Mouse (Mus musculus) spleen, embryonic (tissue): Measurements from ENCODE around the gene Cmas.

ENCODE experiments used
- CTCF ChIA-PET: fragments of 350-600 bp; sonication (Branson Sonifier 250); formaldehyde crosslinking; loops from one replicate; lab custom pipeline; 2022; lab: Charles Lee

The Cmas gene

GRCm38 (mm10) chr6:142752331-142753246 is 3.9 kb upstream of the Cmas start:
- CTCF ChIA-PET: no interaction called here

DNA sequence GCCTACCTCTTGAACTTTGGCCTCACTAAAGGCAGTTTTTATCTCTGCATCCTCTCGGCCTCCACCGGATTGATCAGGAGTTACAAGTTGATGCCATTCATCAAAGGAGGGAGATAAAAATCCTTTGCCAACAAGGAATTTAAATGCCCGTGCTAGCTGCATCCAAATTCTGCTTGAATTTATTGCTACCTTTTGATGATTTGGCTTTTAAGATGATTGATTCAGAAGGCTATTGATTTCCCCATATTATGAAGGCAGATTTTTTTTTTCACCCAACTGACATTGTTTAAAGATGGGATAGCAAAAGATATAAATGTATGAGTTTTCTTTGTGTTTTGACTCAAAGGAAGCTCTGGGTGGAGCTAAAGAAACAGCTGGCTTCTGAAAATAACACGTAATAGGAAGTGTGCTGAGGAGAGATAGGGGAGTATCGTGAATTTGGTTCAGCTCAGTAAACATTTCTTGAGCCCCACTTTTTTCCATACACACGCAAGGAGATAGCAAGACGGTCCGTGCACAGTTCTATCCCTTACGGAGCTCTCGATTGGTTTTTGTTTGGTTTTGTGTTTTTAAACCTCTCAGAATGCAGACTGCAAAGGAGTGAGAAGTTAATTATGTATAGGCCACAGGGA is 964 bp downstream of the Cmas start:
- CTCF ChIA-PET: no interaction called here

- CTCF ChIA-PET: no interaction called here
Measured at GRCm38 (mm10) chr6:142757976-142758375, 1.5 kb downstream of the Cmas start.

DNA sequence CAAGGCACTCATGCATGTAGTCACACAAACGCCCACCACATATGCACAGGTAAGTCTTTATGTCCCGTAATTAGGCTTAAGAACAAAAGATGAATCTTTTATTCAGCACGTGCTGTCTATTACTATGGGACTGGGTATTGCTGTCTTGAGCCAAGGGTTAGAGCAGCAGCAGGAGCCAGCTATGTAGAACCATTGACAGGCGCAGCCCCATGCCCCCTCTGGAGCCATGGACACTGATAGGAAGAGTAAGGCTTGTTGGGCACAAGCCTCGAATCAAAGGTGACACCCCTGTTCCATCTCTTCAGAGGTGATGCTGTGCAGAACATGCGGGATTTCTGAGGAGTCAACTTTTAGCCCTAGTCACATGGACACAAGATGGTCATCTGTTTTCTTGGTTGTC is 2.1 kb downstream of the Cmas start:
- CTCF ChIA-PET: no interaction called here

DNA sequence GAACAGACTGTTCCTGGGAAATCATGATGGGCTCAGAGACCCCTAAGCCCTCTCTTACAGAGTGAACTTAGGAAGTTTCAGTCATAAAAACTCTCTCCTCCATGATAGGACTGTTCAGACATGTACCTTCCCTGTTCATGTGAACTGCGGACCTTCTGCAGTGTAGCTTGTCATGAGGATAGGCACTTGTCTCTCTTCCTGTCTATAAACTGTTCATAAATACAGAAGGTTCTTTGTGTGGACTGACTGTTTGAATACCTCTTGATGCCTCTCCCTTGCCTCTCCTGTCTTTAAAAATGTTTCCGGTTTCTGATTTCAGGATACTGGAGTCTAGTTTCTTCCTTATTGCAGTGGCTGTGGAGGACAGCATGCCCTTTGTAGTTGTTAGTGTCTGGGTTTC is 3.1 kb downstream of the Cmas start:
- CTCF ChIA-PET: no interaction called here

DNA sequence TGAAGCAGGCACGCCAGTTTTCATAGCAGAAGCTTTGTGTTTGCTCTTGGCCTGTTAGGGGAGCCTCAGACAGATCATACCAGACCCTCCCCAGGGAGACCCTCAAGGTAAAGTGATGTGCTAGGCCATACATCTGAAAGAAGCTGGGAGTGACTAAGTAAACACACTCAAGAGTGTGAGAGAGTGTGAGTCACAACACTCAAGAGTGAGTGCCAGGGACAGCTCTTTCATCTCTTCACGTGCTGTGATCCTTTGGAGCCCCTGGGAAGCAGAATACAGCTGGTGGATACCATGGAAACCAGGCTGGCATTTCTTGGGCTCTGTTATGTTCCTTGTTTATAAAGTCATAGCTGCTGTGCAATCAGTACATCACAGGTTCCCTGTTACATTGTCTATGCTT is 8.4 kb downstream of the Cmas start:
- CTCF ChIA-PET: interaction anchor here (0.6 kb wide), 1 partner anchor 405 kb away, joined by 5 read pairs; no protein-coding TSS in a partner anchor

GRCm38 (mm10) chr6:142767305-142767704 is 10.8 kb downstream of the Cmas start:
- CTCF ChIA-PET: no interaction called here

GRCm38 (mm10) chr6:142769896-142770295 is 13.4 kb downstream of the Cmas start:
- CTCF ChIA-PET: no interaction called here

GRCm38 (mm10) chr6:142771643-142772042 is 15.2 kb downstream of the Cmas start:
- CTCF ChIA-PET: interaction anchor here (0.6 kb wide), 1 partner anchor 408 kb away, joined by 6 read pairs; no protein-coding TSS in a partner anchor

DNA sequence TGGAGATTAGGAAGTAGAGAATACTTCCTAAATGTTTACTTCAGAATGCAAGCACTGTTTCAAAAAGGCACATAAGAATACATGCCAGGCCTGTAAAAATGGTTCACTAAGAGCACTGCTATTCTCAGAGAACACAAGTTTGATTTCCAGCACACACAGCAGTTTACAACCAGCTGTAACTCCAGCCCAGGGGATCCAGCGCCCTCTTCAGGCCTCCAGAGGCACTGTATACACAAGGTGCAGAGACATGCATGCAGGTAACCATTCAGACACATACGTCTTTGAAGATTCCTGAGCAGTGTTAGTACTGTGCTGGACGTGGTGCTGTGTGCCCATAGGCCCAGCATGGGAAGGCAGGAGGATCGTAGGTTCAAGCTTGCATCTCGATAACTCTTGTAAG is 17.1 kb downstream of the Cmas start:
- CTCF ChIA-PET: no interaction called here

- CTCF ChIA-PET: no interaction called here
Measured at GRCm38 (mm10) chr6:142776935-142777334, 20.4 kb downstream of the Cmas start.

- CTCF ChIA-PET: interaction anchor here (0.5 kb wide), 1 partner anchor 152 kb away, joined by 4 read pairs; no protein-coding TSS in a partner anchor
Measured at GRCm38 (mm10) chr6:142779045-142779811, 22.7 kb downstream of the Cmas start.

DNA sequence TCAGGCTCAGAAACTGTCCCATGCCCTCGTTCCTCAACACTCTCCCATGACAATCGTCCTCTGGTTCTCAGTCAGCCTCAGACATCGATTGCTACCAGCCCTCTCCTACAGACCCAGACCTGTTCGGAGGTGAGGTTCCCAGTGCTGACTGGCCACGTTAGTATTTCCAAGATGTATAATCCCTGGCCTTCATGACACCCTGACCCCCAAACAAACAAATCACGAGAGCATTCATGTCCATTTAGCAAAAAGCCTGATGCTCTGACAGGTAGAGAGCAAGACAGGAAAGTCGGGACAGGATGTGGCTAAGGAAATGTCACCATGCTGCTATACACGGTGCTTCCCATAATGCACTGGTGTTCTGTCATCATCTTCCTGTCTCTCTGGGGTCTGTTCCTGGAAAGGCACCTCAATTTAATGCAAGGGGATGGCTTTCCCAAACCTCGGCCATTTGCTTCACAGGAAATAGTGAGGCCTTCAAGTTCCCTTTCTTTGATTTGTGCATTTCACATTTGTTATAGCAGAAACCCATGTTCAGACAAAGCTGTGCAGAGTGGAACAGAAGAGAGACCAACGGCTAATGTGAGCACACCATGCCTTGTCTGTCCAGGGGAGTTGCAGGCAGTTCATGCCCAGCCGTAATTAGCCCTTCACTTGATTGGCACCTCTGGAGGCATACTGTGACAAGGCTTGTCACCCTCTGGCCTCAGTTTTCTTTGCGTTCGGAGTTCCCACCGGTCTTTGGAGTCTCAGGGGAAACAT is 23.5 kb downstream of the Cmas start:
- CTCF ChIA-PET: no interaction called here

DNA sequence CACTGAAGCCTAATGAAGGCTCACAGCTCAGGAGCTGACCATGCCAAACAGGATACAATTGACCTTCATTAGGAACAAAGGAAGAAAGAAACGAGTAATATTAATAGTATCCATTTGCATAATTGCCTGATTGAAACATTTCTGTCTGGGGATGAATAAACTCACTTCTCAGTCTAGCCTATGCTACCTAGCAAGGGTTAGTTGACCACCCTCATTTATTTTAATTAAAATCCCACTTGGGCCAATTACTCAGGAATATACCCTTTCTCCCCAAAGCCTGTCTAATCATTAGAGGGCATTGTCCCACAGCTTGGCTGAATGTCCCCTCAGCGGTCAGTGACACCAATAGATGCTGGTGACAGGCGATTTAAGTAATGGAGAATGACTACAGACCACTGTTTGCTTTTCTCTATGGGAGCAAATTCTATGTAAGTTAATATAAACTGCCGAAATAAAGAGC is 24.1 kb downstream of the Cmas start:
- CTCF ChIA-PET: no interaction called here

DNA sequence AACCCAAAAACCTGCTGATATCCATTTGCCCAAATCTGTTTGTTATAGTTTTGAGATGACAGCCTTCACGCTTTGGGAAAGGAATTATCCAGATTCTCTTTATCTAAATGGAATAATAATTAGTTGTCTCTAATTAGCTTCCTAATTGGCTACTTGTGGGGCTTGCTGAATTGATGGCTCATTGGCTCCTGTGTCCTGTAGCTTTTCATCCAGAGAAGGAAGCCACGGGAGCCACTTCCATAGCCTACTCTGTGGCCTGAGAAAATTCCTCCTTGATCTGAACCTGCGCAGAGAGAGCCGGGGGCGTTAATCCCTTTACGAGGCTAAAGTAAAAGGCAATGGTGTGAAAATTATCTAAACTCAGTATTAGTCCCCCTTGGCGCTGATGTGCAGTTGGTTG is 24.8 kb downstream of the Cmas start:
- CTCF ChIA-PET: no interaction called here

DNA sequence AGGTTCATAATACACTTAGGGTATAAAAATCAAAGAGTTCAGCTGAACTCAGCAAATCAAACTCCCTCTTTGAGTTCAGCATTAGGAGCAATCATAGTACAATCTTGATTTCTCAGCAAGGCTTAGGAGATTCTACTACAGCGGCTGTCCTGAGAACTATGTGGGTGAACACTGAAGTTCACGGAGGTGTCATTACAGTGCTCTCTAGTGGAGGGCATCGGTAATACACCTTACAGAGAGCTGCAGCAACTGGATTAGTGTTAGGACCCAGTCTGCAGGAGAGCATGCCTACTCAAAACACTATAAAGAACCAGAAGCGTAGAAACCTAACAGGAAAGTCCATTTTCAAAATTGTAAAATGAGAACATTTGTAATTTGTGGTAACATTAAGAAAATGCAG is 28.9 kb downstream of the Cmas start:
- CTCF ChIA-PET: no interaction called here

GRCm38 (mm10) chr6:142786106-142786505 is 29.6 kb downstream of the Cmas start:
- CTCF ChIA-PET: interaction anchor here (0.7 kb wide), 1 partner anchor 209 kb away, joined by 4 read pairs; no protein-coding TSS in a partner anchor

GRCm38 (mm10) chr6:142788042-142788987 is 31.8 kb downstream of the Cmas start:
- CTCF ChIA-PET: no interaction called here

DNA sequence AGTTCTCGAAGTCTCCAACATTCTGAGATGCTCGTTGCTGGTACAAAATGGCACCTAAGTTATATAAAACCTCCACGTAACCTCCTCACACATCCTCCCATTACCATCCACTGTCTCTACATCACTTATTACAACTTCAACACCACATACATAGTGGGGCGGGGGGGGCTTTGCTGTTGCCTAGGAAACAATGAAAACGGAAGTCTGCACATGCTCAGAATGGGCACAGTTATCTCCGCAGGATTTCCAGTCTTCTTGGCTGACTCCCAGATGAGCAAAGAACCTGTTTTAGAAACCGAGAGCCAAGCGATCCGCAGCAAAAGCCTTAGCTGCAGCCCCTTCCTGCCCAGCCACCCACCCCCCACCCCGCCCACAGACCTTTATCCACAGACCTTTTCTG is 33.2 kb downstream of the Cmas start:
- CTCF ChIA-PET: no interaction called here
